Mouse (Mus musculus) olfactory bulb, adult 2 months (tissue): ENCODE measurements around the gene Ptprg. TPM values are rescaled to one million over a fixed set of nuclear protein-coding genes. Genes with fewer than 3 reads are reported as not detected.

ENCODE experiments used
- H3K27ac ChIP-seq: fragments of 200-500 bp; 2 replicates; pipeline ENCODE4 v1.5.1; 2012; ENCODE audit warnings: low read depth, low read length; ENCODE audit not compliant: insufficient read depth
- H3K4me1 ChIP-seq: fragments of 200-500 bp; 2 replicates; pipeline ENCODE4 v1.6.1; 2012; ENCODE audit warnings: low read length; ENCODE audit not compliant: control insufficient read depth, insufficient read depth
- H3K4me3 ChIP-seq: fragments of 200-500 bp; 2 replicates; pipeline ENCODE4 v1.5.1; 2012; ENCODE audit warnings: mild to moderate bottlenecking, low read depth, low read length, moderate library complexity; ENCODE audit not compliant: insufficient read depth
- CTCF ChIP-seq: fragments of 200-500 bp; IDR thresholded peaks from 2 replicates; pipeline ENCODE4 v1.5.1; 2012; ENCODE audit warnings: low read depth, mild to moderate bottlenecking, low read length, moderate library complexity; ENCODE audit not compliant: insufficient read depth
- POLR2A ChIP-seq: fragments of 200-500 bp; IDR thresholded peaks from 2 replicates; pipeline ENCODE4 v1.6.1; 2012; ENCODE audit warnings: mild to moderate bottlenecking, low read depth, low read length, moderate library complexity; ENCODE audit not compliant: insufficient read depth
- WGBS: fragments of 180-500 bp; shearing (Covaris S2); methylation state at CpG from one replicate; pipeline ENCODE4 v1.1.7; 2018; 5-methylcytosine and 5-hydroxymethylcytosine counted together
- polyA plus RNA-seq: library from polyadenylated mRNA; stranded (reverse); fragments of >200 nt; gene quantifications from 2 replicates; pipeline ENCODE4 v1.2.4, GENCODE M21; 2012; ENCODE audit warnings: low replicate concordance; ENCODE audit not compliant: missing spikeins, insufficient read depth, insufficient read length

Ptprg gene
- polyA plus RNA-seq, result not detected in 2 replicates

DNA sequence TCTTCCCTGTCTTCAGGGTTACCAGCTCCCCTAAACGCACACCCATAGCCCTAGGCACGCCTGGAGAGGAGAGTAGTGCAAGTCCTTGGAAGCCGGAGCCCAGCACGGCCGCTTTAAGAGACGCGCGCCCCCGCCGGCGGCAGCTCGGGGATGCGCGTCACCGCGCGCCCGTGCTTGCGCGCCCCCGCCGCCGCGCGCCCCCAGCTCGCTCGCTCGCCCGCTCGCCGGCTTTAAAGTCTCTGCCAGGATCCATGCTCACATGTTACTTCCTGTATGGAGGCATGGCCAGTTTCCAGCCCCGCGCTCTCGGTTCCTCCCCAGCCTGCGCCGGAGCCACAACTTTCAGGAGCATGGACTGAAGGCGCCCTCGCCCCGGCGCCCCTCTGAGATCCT is at the start of gene Ptprg:
TSS of gene Ptprg (plus strand) at position 260 of the 393 bp plus-strand sequence.
- peaks cover 4% of the 10 kb centered on the region; the same call in 1 of the 2 replicates for H3K4me1 ChIP-seq
- H3K4me3 ChIP-seq, result peak within 1 kb of the TSS; percentile 77
- 1% methylated on average over 40 of the region's 40 CpGs for WGBS
- H3K27ac ChIP-seq, result peak within 1 kb of the TSS; percentile 94
- TF ChIP-seq POLR2A (peak; percentile 81), CTCF (no peak)

DNA sequence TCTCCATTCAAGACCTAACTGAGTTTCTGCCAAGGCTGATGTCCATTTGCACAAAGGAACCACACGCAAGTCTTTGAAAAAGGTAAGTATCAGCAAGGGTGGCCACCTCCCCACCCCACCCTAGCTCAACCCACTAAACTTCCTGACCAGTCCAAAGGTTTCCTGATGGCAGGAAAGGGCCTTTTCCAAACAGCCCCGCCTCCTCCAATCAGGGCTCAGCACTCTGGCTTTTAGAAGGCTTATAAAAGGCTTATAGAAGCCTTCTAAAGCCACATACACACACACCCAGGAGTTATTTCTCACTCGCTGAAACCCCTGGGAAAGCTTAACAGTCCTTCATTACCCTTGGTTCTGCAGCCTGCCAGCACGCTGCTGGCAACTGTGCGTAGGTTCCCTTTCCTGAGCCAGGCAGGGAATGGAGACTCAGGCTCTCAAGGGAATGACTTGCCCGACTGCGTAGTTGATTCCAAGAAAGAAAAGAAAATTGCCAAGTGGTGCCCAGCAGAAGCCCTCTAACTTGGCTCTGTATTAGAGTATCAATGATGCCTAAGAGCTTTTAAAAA is 49.4 kb upstream of the Ptprg start:
- H3K27ac ChIP-seq, result no peak overlapping the region
- H3K4me3 ChIP-seq, result no peak overlapping the region
- 47% methylated on average over 7 of the region's 7 CpGs for WGBS
- no peaks in the 10 kb centered on the region for H3K4me1 ChIP-seq
- TF ChIP-seq POLR2A (no peak), CTCF (no peak)

DNA sequence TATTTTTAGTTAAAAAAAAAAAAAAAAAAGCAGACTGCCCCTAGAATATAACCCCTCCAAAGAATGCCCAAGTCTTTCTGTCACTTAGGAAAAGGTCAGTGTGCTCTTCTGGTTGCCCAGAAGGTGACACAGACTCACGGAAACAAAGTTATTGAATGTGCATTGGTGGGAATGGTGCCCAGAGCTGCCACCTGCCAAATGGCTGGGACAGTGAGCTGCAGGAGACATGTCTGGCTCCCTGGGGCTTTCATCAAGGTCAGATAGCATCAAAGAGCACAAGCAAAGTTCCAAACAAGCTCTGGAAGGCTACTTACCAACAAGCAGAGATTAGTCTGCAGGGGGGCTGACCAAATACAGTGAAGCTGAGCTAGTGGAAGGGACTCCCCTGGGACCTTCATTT is 43.2 kb upstream of the Ptprg start:
- 69% methylated on average over 1 of the region's 1 CpGs for WGBS
- Histone ChIP-seq H3K4me1 (no peaks in the 10 kb centered on the region), H3K4me3 (no peak overlapping the region), H3K27ac (no peak overlapping the region)
- TF ChIP-seq CTCF (no peak), POLR2A (no peak)

DNA sequence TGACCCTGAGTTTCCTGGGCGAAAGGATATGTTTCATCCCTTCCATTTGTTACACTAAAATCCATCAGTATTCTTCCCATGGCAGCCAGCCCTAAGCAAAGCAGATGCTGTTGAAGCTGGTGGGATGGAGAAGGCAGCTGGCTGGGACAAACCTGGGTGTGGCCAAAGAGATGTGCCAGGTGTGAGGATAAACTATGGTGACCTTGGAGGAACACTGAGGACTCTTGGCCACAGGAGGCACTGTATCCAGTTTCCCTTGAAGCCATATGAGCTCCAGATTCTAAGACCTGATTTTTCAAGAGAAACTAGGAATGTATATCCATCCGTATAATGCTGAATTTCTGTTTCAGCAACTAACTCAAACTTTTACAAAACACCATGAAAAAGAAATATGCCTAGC is 34.2 kb upstream of the Ptprg start:
- no peak for TF ChIP-seq POLR2A
- no peak for TF ChIP-seq CTCF
- H3K4me1 ChIP-seq, result no peaks in the 10 kb centered on the region
- H3K4me3 ChIP-seq, result no peak overlapping the region
- WGBS, result 97% methylated on average over 2 of the region's 2 CpGs
- H3K27ac ChIP-seq, result no peak overlapping the region

DNA sequence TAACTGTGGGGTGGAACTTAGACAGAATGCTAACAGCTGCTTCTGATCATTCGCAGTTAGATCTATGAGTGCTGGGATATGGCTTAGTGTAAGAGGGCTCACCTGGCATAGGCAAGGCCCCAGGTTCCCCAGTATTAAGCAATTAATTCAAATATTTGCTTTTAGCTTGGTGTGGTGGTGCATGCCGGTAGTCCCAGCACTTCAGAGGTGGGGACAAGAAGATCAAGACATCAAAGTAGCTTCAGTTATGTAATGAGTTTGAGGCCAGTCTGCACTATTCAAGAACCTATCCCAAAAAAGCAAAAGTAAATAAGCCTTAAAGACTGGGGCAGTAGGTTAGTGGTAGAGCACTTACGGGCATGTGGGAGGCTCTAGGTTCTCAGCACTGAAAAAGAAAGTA is 30.3 kb upstream of the Ptprg start:
- H3K27ac ChIP-seq, result no peak overlapping the region
- no peak overlapping the region for H3K4me3 ChIP-seq
- H3K4me1 ChIP-seq, result no peaks in the 10 kb centered on the region
- TF ChIP-seq CTCF, result no peak
- TF ChIP-seq POLR2A, result no peak
- 96% methylated on average over 3 of the region's 3 CpGs for WGBS

DNA sequence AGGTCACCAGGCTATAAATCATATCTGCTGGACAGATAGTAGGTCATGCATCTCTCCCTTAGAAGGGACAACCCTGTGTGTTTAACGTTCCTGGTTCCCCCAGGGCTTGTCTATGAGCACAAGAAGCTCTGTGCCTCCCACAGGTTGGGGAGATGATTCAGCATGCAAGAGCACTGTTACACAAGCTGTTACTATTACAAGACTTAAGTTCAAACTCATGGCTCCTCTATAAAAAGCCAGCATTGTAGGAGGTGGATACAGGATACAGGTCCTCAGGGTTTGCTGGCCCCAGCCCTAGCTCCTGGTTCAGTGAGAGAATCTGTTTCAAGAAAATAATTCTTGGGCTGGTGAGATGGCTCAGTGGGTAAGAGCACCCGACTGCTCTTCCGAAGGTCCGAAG is 23.7 kb upstream of the Ptprg start:
- TF ChIP-seq CTCF (no peak), POLR2A (no peak)
- Histone ChIP-seq H3K4me3 (no peak overlapping the region), H3K27ac (no peak overlapping the region), H3K4me1 (no peaks in the 10 kb centered on the region)
- WGBS, result 89% methylated on average over 4 of the region's 4 CpGs

DNA sequence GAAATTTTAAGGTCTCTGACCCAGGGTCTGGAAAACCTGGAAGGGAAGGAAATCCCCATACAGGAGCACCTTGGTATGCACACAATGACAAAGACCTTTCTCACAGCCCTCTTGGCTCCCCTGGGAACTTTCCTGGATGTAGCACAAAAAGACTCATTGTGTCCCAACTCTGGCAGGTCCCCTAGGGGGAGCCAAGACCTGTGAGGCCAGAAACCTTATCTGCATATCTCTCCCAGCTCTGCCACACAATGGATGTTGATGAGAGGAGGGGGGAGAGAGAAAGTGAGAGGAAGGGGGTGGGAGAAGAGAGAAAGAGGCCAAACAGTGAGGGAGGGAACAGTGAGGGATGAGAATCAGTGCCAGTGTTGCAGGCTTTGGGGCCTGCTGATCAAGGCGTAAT is 18.9 kb upstream of the Ptprg start:
- TF ChIP-seq CTCF (no peak), POLR2A (no peak)
- H3K4me1 ChIP-seq, result no peaks in the 10 kb centered on the region
- 64% methylated on average over 1 of the region's 1 CpGs for WGBS
- no peak overlapping the region for H3K4me3 ChIP-seq
- H3K27ac ChIP-seq, result no peak overlapping the region

DNA sequence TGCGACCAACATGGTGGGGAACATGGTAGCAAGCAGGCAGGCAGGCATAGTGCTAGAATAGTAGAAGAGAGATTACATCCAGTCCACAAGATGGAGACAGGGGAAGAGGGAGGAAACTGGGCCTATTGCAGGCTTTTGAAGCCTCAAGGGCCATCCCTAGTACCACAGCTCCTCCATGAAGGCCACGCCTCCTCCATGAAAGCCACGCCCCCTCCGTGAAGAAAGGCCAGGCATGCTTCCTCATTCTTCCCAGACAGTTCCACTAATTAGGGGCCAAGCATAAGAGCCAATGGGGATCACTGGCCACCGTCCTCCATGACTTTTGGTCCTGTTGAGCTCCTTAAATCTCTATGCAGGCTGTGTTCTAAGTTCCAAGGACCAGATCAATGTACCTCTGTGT is 17.2 kb upstream of the Ptprg start:
- TF ChIP-seq POLR2A, result no peak
- no peak for TF ChIP-seq CTCF
- Histone ChIP-seq H3K4me3 (no peak overlapping the region), H3K27ac (no peak overlapping the region), H3K4me1 (no peaks in the 10 kb centered on the region)
- 83% methylated on average over 5 of the region's 5 CpGs for WGBS

DNA sequence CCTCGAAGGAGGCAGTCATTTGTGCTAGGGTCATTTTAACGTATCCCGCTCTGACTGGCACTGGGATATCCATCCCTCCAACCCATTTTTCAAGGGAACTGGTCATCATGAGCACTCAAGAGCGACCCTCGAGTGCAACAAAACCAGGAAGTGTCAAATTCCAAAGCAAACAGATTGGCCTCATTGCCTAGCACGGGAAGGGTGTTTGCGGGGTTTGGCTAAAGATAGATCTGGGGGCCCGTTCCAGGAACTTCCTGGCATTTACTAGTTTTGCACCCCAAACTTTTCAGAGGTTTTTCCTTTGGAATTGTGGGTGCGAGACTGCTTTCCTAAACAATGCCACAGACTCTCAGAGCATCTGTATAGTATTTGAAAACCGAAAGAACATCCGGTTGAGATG is 1.4 kb upstream of the Ptprg start:
- Histone ChIP-seq H3K4me1 (peaks cover 4% of the 10 kb centered on the region; the same call in 1 of the 2 replicates), H3K4me3 (no peak overlapping the region), H3K27ac (no peak overlapping the region)
- 66% methylated on average over 11 of the region's 11 CpGs for WGBS
- no peak for TF ChIP-seq CTCF
- TF ChIP-seq POLR2A, result no peak
